Mouse (Mus musculus): ENCODE measurements at regions not wholly inside any gene's neighbourhood (a gene's known extent, or its start where the extent isn't known, plus 50 kb on each side); places are given as distances from the start of the nearest gene placed in this dataset.

- no peak for ATAC-seq (ENCODE audit: insufficient number of reproducible peaks, insufficient read depth, low FRiP score, low read depth)
- H3K27ac ChIP-seq (replicated peaks in 1 of 2; ENCODE audit: control insufficient read depth in 1 of 2, insufficient read depth in 1 of 2, low read depth in 2 of 2, low read length in 2 of 2): peak overlapping the region; percentile 5 to 21; a peak in 1 of 4 replicates
- peaks cover 2 to 13% of the 10 kb centered on the region in 2 experiments; a peak in 2 of 4 replicates for H3K4me1 ChIP-seq (ENCODE audit: control insufficient read depth in 2 of 2, insufficient read depth in 2 of 2, low read length in 2 of 2)
- H3K4me3 ChIP-seq (ENCODE audit: control insufficient read depth in 1 of 2, insufficient read depth in 1 of 2, low read depth in 1 of 2, low read length in 2 of 2): no peak overlapping the region
- 46% methylated on average over 4 of the region's 4 CpGs for WGBS
- no peaks in the 10 kb centered on the region for H3K9me3 ChIP-seq (ENCODE audit: control insufficient read depth, low read length)
- no peak overlapping the region for H3K9ac ChIP-seq (ENCODE audit: low read length)
- no peaks in the 10 kb centered on the region for H3K27me3 ChIP-seq (ENCODE audit: control insufficient read depth, insufficient read depth, low read length)
- no peaks in the 10 kb centered on the region for H3K36me3 ChIP-seq (ENCODE audit: control insufficient read depth, insufficient read depth, low read length)
- no peak overlapping the region for H3K4me2 ChIP-seq (ENCODE audit: low read length)
Observed at GRCm38 (mm10) chr16:64318796-64319493, 283.3 kb downstream of the Csnka2ip start.

- Histone ChIP-seq H3K36me3 (ENCODE audit: control insufficient read depth, insufficient read depth, low read length) (no peaks in the 10 kb centered on the region), H3K4me2 (ENCODE audit: low read length) (no peak overlapping the region), H3K9ac (ENCODE audit: low read length) (no peak overlapping the region), H3K4me3 (ENCODE audit: control insufficient read depth in 1 of 2, insufficient read depth in 1 of 2, low read depth in 1 of 2, low read length in 2 of 2) (no peak overlapping the region), H3K27ac (replicated peaks in 1 of 2; ENCODE audit: control insufficient read depth in 1 of 2, insufficient read depth in 1 of 2, low read depth in 2 of 2, low read length in 2 of 2) (no peak overlapping the region), H3K9me3 (ENCODE audit: control insufficient read depth, low read length) (no peaks in the 10 kb centered on the region), H3K4me1 (ENCODE audit: control insufficient read depth in 2 of 2, insufficient read depth in 2 of 2, low read length in 2 of 2) (peaks cover 2 to 8% of the 10 kb centered on the region in 2 experiments; a peak in 2 of 4 replicates), H3K27me3 (ENCODE audit: control insufficient read depth, insufficient read depth, low read length) (no peaks in the 10 kb centered on the region)
- no peak for ATAC-seq (ENCODE audit: insufficient number of reproducible peaks, insufficient read depth, low FRiP score, low read depth)
- WGBS: 31% methylated on average over 1 of the region's 1 CpGs
Observed at GRCm38 (mm10) chr16:64316831-64317230, 285.4 kb downstream of the Csnka2ip start.

GRCm38 (mm10) chr16:64293507-64293906 lies 308.7 kb downstream of the Csnka2ip start:
- no peaks in the 10 kb centered on the region for H3K36me3 ChIP-seq (ENCODE audit: control insufficient read depth, insufficient read depth, low read length)
- H3K4me1 ChIP-seq (ENCODE audit: control insufficient read depth in 2 of 2, insufficient read depth in 2 of 2, low read length in 2 of 2): no peaks in the 10 kb centered on the region
- ATAC-seq (ENCODE audit: insufficient number of reproducible peaks, insufficient read depth, low FRiP score, low read depth): no peak
- 86% methylated on average over 3 of the region's 3 CpGs for WGBS
- no peaks in the 10 kb centered on the region for H3K9me3 ChIP-seq (ENCODE audit: control insufficient read depth, low read length)
- H3K4me2 ChIP-seq (ENCODE audit: low read length): no peak overlapping the region
- H3K27ac ChIP-seq (replicated peaks in 1 of 2; ENCODE audit: control insufficient read depth in 1 of 2, insufficient read depth in 1 of 2, low read depth in 2 of 2, low read length in 2 of 2): no peak overlapping the region
- H3K27me3 ChIP-seq (ENCODE audit: control insufficient read depth, insufficient read depth, low read length): no peaks in the 10 kb centered on the region
- H3K4me3 ChIP-seq (ENCODE audit: control insufficient read depth in 1 of 2, insufficient read depth in 1 of 2, low read depth in 1 of 2, low read length in 2 of 2): no peak overlapping the region
- H3K9ac ChIP-seq (ENCODE audit: low read length): no peak overlapping the region

- no peak for ATAC-seq (ENCODE audit: insufficient number of reproducible peaks, insufficient read depth, low FRiP score, low read depth)
Observed at GRCm38 (mm10) chr16:64285306-64285705, 316.9 kb downstream of the Csnka2ip start.

GRCm38 (mm10) chr16:64275860-64276597 lies 326.2 kb downstream of the Csnka2ip start:
- Histone ChIP-seq H3K4me1 (ENCODE audit: control insufficient read depth in 2 of 2, insufficient read depth in 2 of 2, low read length in 2 of 2) (no peaks in the 10 kb centered on the region), H3K9ac (ENCODE audit: low read length) (no peak overlapping the region), H3K4me2 (ENCODE audit: low read length) (no peak overlapping the region), H3K27ac (replicated peaks in 1 of 2; ENCODE audit: control insufficient read depth in 1 of 2, insufficient read depth in 1 of 2, low read depth in 2 of 2, low read length in 2 of 2) (no peak overlapping the region), H3K36me3 (ENCODE audit: control insufficient read depth, insufficient read depth, low read length) (no peaks in the 10 kb centered on the region), H3K4me3 (ENCODE audit: control insufficient read depth in 1 of 2, insufficient read depth in 1 of 2, low read depth in 1 of 2, low read length in 2 of 2) (no peak overlapping the region), H3K27me3 (ENCODE audit: control insufficient read depth, insufficient read depth, low read length) (no peaks in the 10 kb centered on the region), H3K9me3 (ENCODE audit: control insufficient read depth, low read length) (no peaks in the 10 kb centered on the region)
- WGBS: 88% methylated on average over 4 of the region's 4 CpGs
- ATAC-seq (ENCODE audit: insufficient number of reproducible peaks, insufficient read depth, low FRiP score, low read depth): no peak

More at GRCm38 (mm10) chr16:64285306-64285705, 316.9 kb downstream of the Csnka2ip start:
- WGBS: 68% methylated on average over 1 of the region's 1 CpGs
- Histone ChIP-seq H3K9ac (ENCODE audit: low read length) (no peak overlapping the region), H3K4me2 (ENCODE audit: low read length) (no peak overlapping the region), H3K9me3 (ENCODE audit: control insufficient read depth, low read length) (no peaks in the 10 kb centered on the region), H3K27me3 (ENCODE audit: control insufficient read depth, insufficient read depth, low read length) (no peaks in the 10 kb centered on the region), H3K4me3 (ENCODE audit: control insufficient read depth in 1 of 2, insufficient read depth in 1 of 2, low read depth in 1 of 2, low read length in 2 of 2) (no peak overlapping the region), H3K36me3 (ENCODE audit: control insufficient read depth, insufficient read depth, low read length) (no peaks in the 10 kb centered on the region), H3K4me1 (ENCODE audit: control insufficient read depth in 2 of 2, insufficient read depth in 2 of 2, low read length in 2 of 2) (no peaks in the 10 kb centered on the region), H3K27ac (replicated peaks in 1 of 2; ENCODE audit: control insufficient read depth in 1 of 2, insufficient read depth in 1 of 2, low read depth in 2 of 2, low read length in 2 of 2) (no peak overlapping the region)

- Histone ChIP-seq H3K4me1 (ENCODE audit: control insufficient read depth in 2 of 2, insufficient read depth in 2 of 2, low read length in 2 of 2) (no peaks in the 10 kb centered on the region), H3K27ac (replicated peaks in 1 of 2; ENCODE audit: control insufficient read depth in 1 of 2, insufficient read depth in 1 of 2, low read depth in 2 of 2, low read length in 2 of 2) (no peak overlapping the region), H3K9me3 (ENCODE audit: control insufficient read depth, low read length) (no peaks in the 10 kb centered on the region), H3K9ac (ENCODE audit: low read length) (no peak overlapping the region), H3K4me2 (ENCODE audit: low read length) (no peak overlapping the region), H3K36me3 (ENCODE audit: control insufficient read depth, insufficient read depth, low read length) (no peaks in the 10 kb centered on the region), H3K27me3 (ENCODE audit: control insufficient read depth, insufficient read depth, low read length) (no peaks in the 10 kb centered on the region), H3K4me3 (ENCODE audit: control insufficient read depth in 1 of 2, insufficient read depth in 1 of 2, low read depth in 1 of 2, low read length in 2 of 2) (no peak overlapping the region)
- WGBS: 71% methylated on average over 5 of the region's 5 CpGs
- no peak for ATAC-seq (ENCODE audit: insufficient number of reproducible peaks, insufficient read depth, low FRiP score, low read depth)
Observed at GRCm38 (mm10) chr16:64275420-64275819, 326.8 kb downstream of the Csnka2ip start.

- Histone ChIP-seq H3K4me1 (ENCODE audit: control insufficient read depth in 2 of 2, insufficient read depth in 2 of 2, low read length in 2 of 2) (no peaks in the 10 kb centered on the region), H3K27me3 (ENCODE audit: control insufficient read depth, insufficient read depth, low read length) (no peaks in the 10 kb centered on the region), H3K9ac (ENCODE audit: low read length) (no peak overlapping the region), H3K36me3 (ENCODE audit: control insufficient read depth, insufficient read depth, low read length) (no peaks in the 10 kb centered on the region), H3K9me3 (ENCODE audit: control insufficient read depth, low read length) (no peaks in the 10 kb centered on the region), H3K4me2 (ENCODE audit: low read length) (no peak overlapping the region), H3K4me3 (ENCODE audit: control insufficient read depth in 1 of 2, insufficient read depth in 1 of 2, low read depth in 1 of 2, low read length in 2 of 2) (no peak overlapping the region), H3K27ac (replicated peaks in 1 of 2; ENCODE audit: control insufficient read depth in 1 of 2, insufficient read depth in 1 of 2, low read depth in 2 of 2, low read length in 2 of 2) (no peak overlapping the region)
- ATAC-seq (ENCODE audit: insufficient number of reproducible peaks, insufficient read depth, low FRiP score, low read depth): no peak
- WGBS: 87% methylated on average over 11 of the region's 11 CpGs
Observed at GRCm38 (mm10) chr16:64264960-64265736, 337.1 kb downstream of the Csnka2ip start.

Data from heart, embryonic 14.5 days (tissue).